Mouse (Mus musculus) cortical plate, adult 2 months (tissue): ENCODE measurements around the gene Tnxb.

Experiments
- CTCF ChIP-seq: fragments of 200-500 bp; IDR thresholded peaks from 2 replicates; pipeline ENCODE4 v1.5.1; 2011; ENCODE audit warnings: mild to moderate bottlenecking, control low read depth, low read length; ENCODE audit not compliant: insufficient read depth; ENCODE audit errors: extremely low read depth
- POLR2A ChIP-seq: fragments of 200-500 bp; IDR thresholded peaks from 2 replicates; pipeline ENCODE4 v1.6.1; 2011; ENCODE audit warnings: mild to moderate bottlenecking, low read length, control low read depth; ENCODE audit not compliant: insufficient read depth; ENCODE audit errors: extremely low read depth

GRCm38 (mm10) chr17:34640778-34641601, 29.3 kb upstream of the Tnxb start:
- TF ChIP-seq POLR2A (no peak), CTCF (peak; percentile 13; the same call in 1 of the 2 replicates)
